Mouse (Mus musculus): ENCODE results near the gene Ndufaf3.

GRCm38 (mm10) chr9:108516380-108517251, 50.6 kb downstream of the Ndufaf3 start, which contains the start of gene Qrich1:
- TF ChIP-seq CTCF (IDR thresholded peaks at IDR 0.05; ENCODE audit: borderline replicate concordance, extremely low read depth, insufficient read depth, insufficient read length) (no peak), POLR2A (IDR thresholded peaks at IDR 0.05; ENCODE audit: borderline replicate concordance, extremely low read depth, insufficient read depth, insufficient read length, poor library complexity, severe bottlenecking) (peak; percentile 67; the same call in 1 of the 2 replicates)
